Mouse (Mus musculus): Measurements from ENCODE around the gene Dnm3. TPM values are rescaled to one million over a fixed set of nuclear protein-coding genes. Genes with fewer than 3 reads are reported as not detected.

Gene Dnm3
- total and polyA plus RNA-seq, 3 experiments = not detected

GRCm38 (mm10) chr1:162472949-162473348 is 4.9 kb downstream of the Dnm3 start:
- no peak overlapping the region for H3K4me3 ChIP-seq (ENCODE audit: control insufficient read depth in 1 of 2, insufficient read depth in 1 of 2, low read depth in 2 of 2, low read length in 2 of 2)
- DNase-seq (ENCODE audit: low read depth, low spot score) = no peak
- H3K36me3 ChIP-seq (ENCODE audit: control insufficient read depth in 1 of 2, insufficient read depth in 2 of 2, low read length in 2 of 2) = no peaks in the 10 kb centered on the region
- H3K9ac ChIP-seq (ENCODE audit: control insufficient read depth, low read depth, low read length, poor library complexity, severe bottlenecking) = no peak overlapping the region
- no peaks in the 10 kb centered on the region for H3K79me2 ChIP-seq (ENCODE audit: control insufficient read depth, insufficient read depth, low read length, poor library complexity)
- H3K27me3 ChIP-seq (ENCODE audit: control insufficient read depth in 1 of 2, insufficient read depth in 2 of 2, low read length in 2 of 2) = no peaks in the 10 kb centered on the region; a peak in 2 of 4 replicates
- no peaks in the 10 kb centered on the region for H3K4me1 ChIP-seq (ENCODE audit: control insufficient read depth in 1 of 2, insufficient read depth in 2 of 2, low read length in 2 of 2)
- H3K27ac ChIP-seq (ENCODE audit: control insufficient read depth, low read depth, low read length) = no peak overlapping the region
- peak; percentile 93 for TF ChIP-seq MAFK (IDR thresholded peaks at IDR 0.05; ENCODE audit: borderline replicate concordance, low read depth, low read length)
- TF ChIP-seq CHD1 (IDR thresholded peaks at IDR 0.05; ENCODE audit: low read depth, low read length) = no peak
- TF ChIP-seq MAZ (IDR thresholded peaks at IDR 0.05; ENCODE audit: low read depth, low read length) = no peak
- TF ChIP-seq POLR2AphosphoS5 (IDR thresholded peaks at IDR 0.05; ENCODE audit: borderline replicate concordance, low read depth, low read length) = no peak
- H3K9me3 ChIP-seq (replicated peaks; ENCODE audit: insufficient read depth, low read length) = no peaks in the 10 kb centered on the region

GRCm38 (mm10) chr1:162471089-162471488 is 6.7 kb downstream of the Dnm3 start:
- no peak for DNase-seq (ENCODE audit: low read depth, low spot score)
- no peaks in the 10 kb centered on the region for H3K9me3 ChIP-seq (replicated peaks; ENCODE audit: insufficient read depth, low read length)
- H3K4me3 ChIP-seq (ENCODE audit: control insufficient read depth in 1 of 2, insufficient read depth in 1 of 2, low read depth in 2 of 2, low read length in 2 of 2) = no peak overlapping the region
- no peak overlapping the region for H3K9ac ChIP-seq (ENCODE audit: control insufficient read depth, low read depth, low read length, poor library complexity, severe bottlenecking)
- H3K79me2 ChIP-seq (ENCODE audit: control insufficient read depth, insufficient read depth, low read length, poor library complexity) = no peaks in the 10 kb centered on the region
- TF ChIP-seq MYB (IDR thresholded peaks at IDR 0.05; ENCODE audit: low read depth, low read length) (no peak), CTCF (IDR thresholded peaks at IDR 0.05 in 2 of 3, conservative IDR thresholded peaks at IDR 0.05 in 1 of 3; ENCODE audit: control insufficient read depth in 1 of 3, insufficient read depth in 1 of 3, low read depth in 2 of 3, low read length in 3 of 3, poor library complexity in 1 of 3, severe bottlenecking in 1 of 3) (no peak), TBP (IDR thresholded peaks at IDR 0.05; ENCODE audit: low read depth, low read length) (no peak), MAX (IDR thresholded peaks at IDR 0.05; ENCODE audit: low read length) (no peak), MAZ (IDR thresholded peaks at IDR 0.05; ENCODE audit: low read depth, low read length) (no peak), USF1 (IDR thresholded peaks at IDR 0.05; ENCODE audit: low read depth, low read length) (no peak), GABPA (IDR thresholded peaks at IDR 0.05; ENCODE audit: low read depth, low read length) (no peak), MXI1 (IDR thresholded peaks at IDR 0.05; ENCODE audit: low read depth, low read length) (no peak), ZMIZ1 (IDR thresholded peaks at IDR 0.05; ENCODE audit: low read depth, low read length) (no peak), GATA1 (IDR thresholded peaks at IDR 0.05; ENCODE audit: low read depth, low read length) (no peak), KAT2A (conservative IDR thresholded peaks at IDR 0.05; ENCODE audit: low read depth, low read length) (no peak), MYC (IDR thresholded peaks at IDR 0.05; ENCODE audit: low read depth, low read length) (no peak), NELFE (IDR thresholded peaks at IDR 0.05; ENCODE audit: low read depth, low read length) (no peak), MAFK (IDR thresholded peaks at IDR 0.05; ENCODE audit: borderline replicate concordance, low read depth, low read length) (no peak), E2F4 (IDR thresholded peaks at IDR 0.05; ENCODE audit: borderline replicate concordance, low read depth, low read length) (no peak), EP300 (IDR thresholded peaks at IDR 0.05; ENCODE audit: low read depth in 1 of 2, low read length in 2 of 2) (no peak)
- no peaks in the 10 kb centered on the region for H3K4me1 ChIP-seq (ENCODE audit: control insufficient read depth in 1 of 2, insufficient read depth in 2 of 2, low read length in 2 of 2)
- H3K36me3 ChIP-seq (ENCODE audit: control insufficient read depth in 1 of 2, insufficient read depth in 2 of 2, low read length in 2 of 2) = no peaks in the 10 kb centered on the region
- peaks cover 0 to 1% of the 10 kb centered on the region in 2 experiments; a peak in 2 of 4 replicates for H3K27me3 ChIP-seq (ENCODE audit: control insufficient read depth in 1 of 2, insufficient read depth in 2 of 2, low read length in 2 of 2)
- no peak overlapping the region for H3K27ac ChIP-seq (ENCODE audit: control insufficient read depth, low read depth, low read length)
